Mouse (Mus musculus) lung, adult 2 months (tissue): Measurements from ENCODE around the gene Pomp.

Source experiments
- CTCF ChIP-seq: fragments of 200-500 bp; IDR thresholded peaks from 2 replicates; pipeline ENCODE4 v1.5.1; 2011; ENCODE audit warnings: mild to moderate bottlenecking, low read length, control low read depth; ENCODE audit not compliant: insufficient read depth
- POLR2A ChIP-seq: fragments of 200-500 bp; IDR thresholded peaks from 2 replicates; pipeline ENCODE4 v1.6.1; 2011; ENCODE audit warnings: low read depth, mild to moderate bottlenecking, control low read depth, low read length, borderline replicate concordance; ENCODE audit errors: extremely low read depth

DNA sequence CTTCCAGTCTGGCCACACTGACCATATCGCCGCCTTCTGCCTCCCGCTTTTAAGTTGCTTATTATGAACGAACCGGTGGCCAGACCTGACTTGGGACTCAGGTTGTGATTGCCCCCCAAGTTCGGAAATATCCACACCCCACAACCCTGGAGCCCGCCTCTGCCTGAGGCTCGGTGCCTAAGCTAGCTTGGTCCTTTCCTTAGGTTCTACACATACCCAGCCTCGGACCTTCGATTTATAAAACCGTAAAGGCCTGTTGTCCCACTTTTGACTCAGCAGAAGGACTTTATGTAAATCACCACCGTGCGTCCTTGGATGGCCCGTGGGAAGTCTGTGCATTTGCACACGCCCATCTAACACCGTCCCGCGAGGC is 199 bp upstream of the Pomp start:
- no peak for TF ChIP-seq CTCF
- no peak for TF ChIP-seq POLR2A
